Mouse (Mus musculus) macrophage (primary cell): ENCODE data around the gene Astn2. TPM values are rescaled to one million over a fixed set of nuclear protein-coding genes. Genes with fewer than 3 reads are reported as not detected.

Experiments used
- H3K27ac ChIP-seq: fragments of 350-480 bp; formaldehyde crosslinking; 2 replicates; pipeline ENCODE4 v1.9.0; 2021
- H3K36me3 ChIP-seq: fragments of 350-480 bp; formaldehyde crosslinking; 2 replicates; pipeline ENCODE4 v1.9.0; 2021; ENCODE audit errors: inconsistent target
- H3K4me3 ChIP-seq: fragments of 350-480 bp; formaldehyde crosslinking; 2 replicates; pipeline ENCODE4 v1.9.0; 2021; ENCODE audit errors: inconsistent target
- H3K79me2 ChIP-seq: fragments of 350-480 bp; formaldehyde crosslinking; 2 replicates; pipeline ENCODE4 v1.9.0; 2021; ENCODE audit errors: inconsistent target
- WGBS: methylation state at CpG from one replicate; pipeline ENCODE4 v1.1.7; 2026; ENCODE audit warnings: inconsistent platforms; ENCODE audit not compliant: missing documents; 5-methylcytosine and 5-hydroxymethylcytosine counted together
- polyA plus RNA-seq: library from polyadenylated mRNA; stranded (reverse); fragments of 250-400 nt; gene quantifications from 3 replicates; pipeline ENCODE4 v1.2.4, GENCODE M21; 2018; ENCODE audit warnings: inconsistent platforms
- total RNA-seq, 78 experiments: library from RNA; depleted of rRNA; stranded (reverse); fragments of 250-400 nt; gene quantifications; 1 replicate in 9 of 78; 2 replicates in 24 of 78; 3 replicates in 43 of 78; 4 replicates in 2 of 78; pipeline ENCODE4 v1.2.4; 2018; ENCODE audit warnings: inconsistent platforms in 56 of 78

The Astn2 gene
- total RNA-seq (2018; cell fraction: chromatin; rRNA removed) = under 1 TPM in 1 of 26 experiments, not detected in 25; 0.28 TPM
- not detected for total RNA-seq (2018; cell fraction: cytosol; rRNA removed)
- total RNA-seq (2018; cell fraction: nucleus; rRNA removed) = not detected
- polyA plus RNA-seq = not detected in 3 replicates

DNA sequence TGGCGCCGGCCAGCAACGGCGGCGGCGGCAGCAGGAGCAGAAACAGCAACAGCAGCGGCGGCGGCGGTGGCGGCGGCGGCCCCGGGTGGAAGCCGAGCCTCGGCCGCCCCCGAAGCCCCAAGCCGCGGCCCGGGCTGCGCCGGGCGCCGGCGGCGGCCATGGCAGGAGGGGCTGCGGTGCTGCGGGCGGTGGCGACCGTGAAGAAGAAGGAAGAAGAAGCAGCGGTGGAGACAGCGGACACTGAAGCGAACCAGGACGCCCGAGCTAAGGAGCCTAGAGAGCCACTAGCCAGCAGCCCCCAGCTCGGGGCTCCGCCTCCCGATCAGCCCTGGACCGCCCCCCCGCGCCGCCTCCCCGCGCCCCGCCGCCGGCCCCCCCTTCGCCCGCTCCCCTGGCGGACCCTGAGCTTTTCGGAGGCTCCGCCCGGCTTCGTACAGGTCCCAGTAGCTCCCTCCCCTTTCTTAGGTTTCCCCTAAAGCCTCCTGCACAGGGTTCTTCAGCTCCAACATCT is at the start of gene Astn2:
Astn2 (minus strand) TSS at position 411 of the 511 bp plus-strand sequence.
- H3K79me2 ChIP-seq = no peaks in the 10 kb centered on the region
- H3K27ac ChIP-seq = no peak within 1 kb of the TSS
- WGBS = 2% methylated on average over 48 of the region's 56 CpGs
- no peaks in the 10 kb centered on the region for H3K36me3 ChIP-seq
- H3K4me3 ChIP-seq = no peak within 1 kb of the TSS

DNA sequence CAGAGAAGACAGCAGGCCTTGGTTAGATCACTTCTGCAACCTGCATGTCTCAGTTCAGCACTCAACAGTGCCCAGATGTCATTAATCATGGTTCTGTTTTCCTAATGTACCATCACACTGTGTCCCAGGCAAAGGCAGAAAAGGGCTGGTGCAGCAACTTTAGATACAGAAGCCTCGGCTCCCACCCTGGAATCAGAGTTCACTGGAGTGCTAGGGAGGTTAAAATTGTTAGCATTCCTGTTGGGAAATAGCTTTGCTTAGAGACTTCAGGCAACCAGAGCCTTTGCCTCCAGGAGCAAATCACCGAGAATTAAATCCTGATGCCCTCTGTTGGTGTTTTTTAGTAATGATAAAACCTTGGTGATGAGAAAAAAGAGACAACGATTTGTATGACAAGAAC is 45.7 kb upstream of the Astn2 start:
- Histone ChIP-seq H3K79me2 (no peaks in the 10 kb centered on the region), H3K27ac (no peak overlapping the region), H3K4me3 (no peak overlapping the region), H3K36me3 (no peaks in the 10 kb centered on the region)
- WGBS = 49% methylated on average over 3 of the region's 3 CpGs

DNA sequence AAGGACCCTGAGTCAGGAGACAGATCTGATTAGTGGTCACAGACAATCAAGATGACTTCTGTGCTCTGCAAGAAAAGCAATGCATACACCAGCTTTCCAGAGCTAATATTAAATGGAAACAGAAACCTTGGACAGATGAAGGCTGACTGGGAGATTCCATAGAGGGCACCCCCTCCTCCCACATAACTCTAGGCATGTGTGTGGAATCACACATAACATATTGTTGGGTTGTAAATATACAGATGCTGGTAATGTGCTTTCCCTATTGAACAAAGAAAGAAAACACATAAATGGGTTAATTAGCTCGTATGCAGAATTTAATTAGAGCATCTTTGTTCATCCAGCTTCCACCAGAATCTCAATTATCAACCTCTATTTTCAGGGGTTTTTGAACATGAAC is 26.8 kb upstream of the Astn2 start:
- 58% methylated on average over 1 of the region's 1 CpGs for WGBS
- H3K27ac ChIP-seq = no peak overlapping the region
- no peak overlapping the region for H3K4me3 ChIP-seq
- no peaks in the 10 kb centered on the region for H3K79me2 ChIP-seq
- no peaks in the 10 kb centered on the region for H3K36me3 ChIP-seq

DNA sequence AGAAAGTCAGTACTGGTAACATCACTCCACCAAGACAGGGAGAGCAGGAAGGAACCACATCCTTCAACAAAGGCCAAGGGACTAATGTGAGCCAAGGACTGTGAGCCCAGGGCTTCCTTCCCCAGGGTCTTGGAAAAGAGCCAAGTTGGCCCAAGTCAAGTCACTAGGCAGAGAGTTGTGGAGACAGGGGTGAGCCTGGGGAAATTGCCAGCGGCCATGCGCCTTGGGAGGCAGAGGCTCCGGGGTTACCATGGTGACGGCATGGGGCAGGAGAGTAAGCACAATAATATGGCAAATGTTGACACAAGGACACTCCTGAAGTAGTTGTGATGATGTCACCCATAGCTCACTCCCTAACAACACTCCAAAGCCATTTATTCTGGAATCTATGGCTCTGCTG is 21.4 kb upstream of the Astn2 start:
- 70% methylated on average over 4 of the region's 4 CpGs for WGBS
- H3K27ac ChIP-seq = no peak overlapping the region

DNA sequence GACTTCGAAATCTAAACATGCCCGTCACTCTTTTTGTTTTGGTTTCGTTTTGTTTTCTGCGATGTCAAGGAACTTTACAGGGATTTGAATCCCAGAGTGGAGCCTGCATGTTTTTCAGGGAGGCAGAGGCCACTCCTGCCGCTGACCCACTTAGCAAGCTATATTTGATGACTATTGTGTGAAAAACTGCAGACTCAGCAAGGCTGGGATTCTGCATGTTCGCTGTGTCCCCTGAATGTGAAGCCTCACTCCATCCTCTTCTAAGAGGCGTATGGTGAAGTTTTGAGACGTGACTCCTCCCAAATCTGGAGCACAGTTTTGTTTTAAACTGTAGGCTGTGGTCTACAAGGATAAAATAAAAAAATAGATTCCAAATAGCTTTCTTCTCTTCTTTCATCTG is 10.4 kb upstream of the Astn2 start:
- H3K4me3 ChIP-seq = no peak overlapping the region
- 73% methylated on average over 8 of the region's 8 CpGs for WGBS
- H3K27ac ChIP-seq = no peak overlapping the region
- no peaks in the 10 kb centered on the region for H3K36me3 ChIP-seq
- no peaks in the 10 kb centered on the region for H3K79me2 ChIP-seq

More for the DNA sequence above, 21.4 kb upstream of the Astn2 start:
- H3K79me2 ChIP-seq = no peaks in the 10 kb centered on the region
- no peak overlapping the region for H3K4me3 ChIP-seq
- no peaks in the 10 kb centered on the region for H3K36me3 ChIP-seq

DNA sequence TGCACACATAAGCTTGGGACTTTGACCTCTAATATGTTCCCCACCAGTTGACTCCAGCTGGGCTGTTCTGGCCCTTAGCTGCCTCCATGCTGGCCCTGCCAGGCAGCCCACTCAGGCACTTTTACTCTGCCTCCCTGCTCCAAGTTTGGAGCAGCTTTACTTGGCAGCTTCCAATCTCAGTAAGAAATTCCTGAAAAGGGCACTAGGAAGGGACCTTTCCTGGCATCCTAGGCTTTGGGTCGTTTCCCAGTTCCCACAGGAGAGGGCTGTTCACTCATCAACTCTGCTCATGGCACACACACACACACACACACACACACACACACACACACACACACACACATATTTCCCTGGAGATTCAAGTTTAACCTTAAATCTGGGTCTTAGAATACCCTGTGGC is 675 bp upstream of the Astn2 start:
- WGBS = 0% methylated on average over 1 of the region's 1 CpGs
- no peaks in the 10 kb centered on the region for H3K36me3 ChIP-seq
- H3K79me2 ChIP-seq = no peaks in the 10 kb centered on the region
- H3K4me3 ChIP-seq = no peak overlapping the region
- H3K27ac ChIP-seq = no peak overlapping the region

DNA sequence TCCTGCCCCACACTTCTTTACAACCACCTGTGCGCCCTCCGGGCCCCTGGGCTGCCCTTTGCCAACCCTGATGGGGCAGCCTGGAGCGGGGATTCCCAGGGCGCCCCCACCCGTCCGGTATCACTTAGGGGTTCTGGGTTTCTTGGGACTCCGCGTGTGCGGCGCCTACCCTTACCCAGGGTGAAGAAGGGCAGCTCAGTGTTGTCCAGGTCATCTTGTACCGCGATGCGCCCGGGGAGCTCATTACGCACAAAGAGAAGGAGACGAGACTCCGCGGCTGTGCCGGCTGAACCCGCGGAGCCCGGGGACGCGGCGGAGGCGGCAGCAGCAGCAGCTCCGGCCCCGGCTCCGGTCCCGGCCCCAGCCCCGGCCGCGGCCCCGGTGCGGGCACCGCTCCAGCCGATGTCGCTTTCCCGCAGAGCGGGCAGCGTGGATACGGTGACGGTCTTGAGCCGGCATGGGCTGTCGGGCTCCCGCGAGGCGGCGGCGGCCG is 657 bp downstream of the Astn2 start:
- no peaks in the 10 kb centered on the region for H3K36me3 ChIP-seq
- no peaks in the 10 kb centered on the region for H3K79me2 ChIP-seq
- no peak overlapping the region for H3K4me3 ChIP-seq
- WGBS = 3% methylated on average over 51 of the region's 51 CpGs
- H3K27ac ChIP-seq = no peak overlapping the region

DNA sequence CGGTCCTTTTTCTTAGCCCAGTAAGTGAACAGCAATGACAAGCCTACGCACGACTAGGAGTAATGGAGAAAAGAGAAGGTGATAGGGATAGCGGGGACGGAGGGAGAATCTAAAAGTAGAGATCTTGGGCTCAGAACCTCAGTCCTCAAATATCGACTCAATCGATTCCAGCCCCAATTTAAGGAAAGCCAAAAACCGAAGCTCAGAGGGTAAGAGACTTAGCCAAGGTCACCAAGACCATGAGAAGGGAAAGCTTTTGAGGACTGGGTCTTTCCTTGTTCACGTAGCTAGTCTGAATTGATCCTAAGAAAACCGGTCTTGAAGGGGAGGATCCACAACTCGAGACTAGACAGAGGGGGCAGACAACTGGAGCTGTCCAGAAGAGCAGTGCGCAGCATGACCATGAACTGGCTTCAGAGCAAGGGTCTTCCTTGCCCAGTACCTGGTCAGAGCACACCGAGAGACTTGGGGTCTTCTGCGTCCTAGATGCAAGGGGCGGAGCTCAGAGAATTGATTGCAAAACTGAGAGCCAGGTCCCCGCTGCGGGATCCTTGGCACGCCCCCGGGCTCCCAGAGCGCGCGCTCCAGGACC is 1.2 kb downstream of the Astn2 start:
- H3K36me3 ChIP-seq = no peaks in the 10 kb centered on the region
- no peak overlapping the region for H3K27ac ChIP-seq
- H3K79me2 ChIP-seq = no peaks in the 10 kb centered on the region
- whole genome bisulfite sequencing = 5% methylated on average over 22 of the region's 22 CpGs
- H3K4me3 ChIP-seq = no peak overlapping the region

DNA sequence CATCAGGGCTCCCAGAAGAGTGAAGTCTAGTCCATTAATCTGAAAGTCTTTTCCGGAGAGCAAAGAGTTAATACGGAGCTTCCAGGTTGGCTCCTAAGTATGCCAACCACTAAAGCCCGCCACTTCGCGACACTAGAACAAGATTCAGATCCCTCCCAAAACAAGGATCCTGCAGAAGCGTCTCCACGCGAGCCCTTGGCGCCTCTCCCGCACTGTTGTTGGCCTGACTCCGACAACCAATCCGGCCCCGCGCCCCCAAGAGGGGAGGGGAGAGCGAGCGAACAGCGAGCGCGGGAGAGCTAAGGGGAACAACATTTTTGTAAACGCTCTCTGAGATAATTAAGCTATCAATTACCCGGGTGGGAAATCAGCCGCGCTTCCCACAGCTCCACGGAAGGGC is 1.8 kb downstream of the Astn2 start:
- 6% methylated on average over 23 of the region's 24 CpGs for WGBS
- Histone ChIP-seq H3K79me2 (no peaks in the 10 kb centered on the region), H3K27ac (no peak overlapping the region), H3K4me3 (no peak overlapping the region), H3K36me3 (no peaks in the 10 kb centered on the region)

DNA sequence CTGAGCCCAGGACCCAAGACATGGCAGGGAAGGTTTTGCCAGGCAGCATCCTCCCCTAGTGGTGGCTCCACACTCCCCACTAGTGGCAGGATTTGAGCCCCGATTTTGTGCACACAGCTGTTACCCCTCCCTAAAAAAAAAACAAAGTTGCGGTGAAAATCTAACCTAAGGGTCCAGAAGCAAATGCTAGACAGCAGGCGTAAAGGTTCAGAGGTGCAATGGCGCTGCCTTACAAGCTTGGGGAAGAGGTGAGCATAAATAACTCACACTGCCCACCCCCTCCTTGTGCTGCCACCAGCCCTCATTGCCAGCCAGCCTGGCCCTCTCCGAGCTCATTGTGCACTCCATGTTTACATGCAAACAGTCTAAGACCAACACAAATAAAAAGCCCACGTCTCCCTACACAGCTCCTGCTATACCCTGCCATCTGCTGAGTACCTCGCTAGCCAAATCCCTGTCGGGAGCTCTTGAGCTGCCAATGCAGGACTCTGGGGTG is 3.2 kb downstream of the Astn2 start:
- Histone ChIP-seq H3K4me3 (no peak overlapping the region), H3K36me3 (no peaks in the 10 kb centered on the region), H3K79me2 (no peaks in the 10 kb centered on the region), H3K27ac (no peak overlapping the region)
- WGBS = 30% methylated on average over 8 of the region's 8 CpGs

DNA sequence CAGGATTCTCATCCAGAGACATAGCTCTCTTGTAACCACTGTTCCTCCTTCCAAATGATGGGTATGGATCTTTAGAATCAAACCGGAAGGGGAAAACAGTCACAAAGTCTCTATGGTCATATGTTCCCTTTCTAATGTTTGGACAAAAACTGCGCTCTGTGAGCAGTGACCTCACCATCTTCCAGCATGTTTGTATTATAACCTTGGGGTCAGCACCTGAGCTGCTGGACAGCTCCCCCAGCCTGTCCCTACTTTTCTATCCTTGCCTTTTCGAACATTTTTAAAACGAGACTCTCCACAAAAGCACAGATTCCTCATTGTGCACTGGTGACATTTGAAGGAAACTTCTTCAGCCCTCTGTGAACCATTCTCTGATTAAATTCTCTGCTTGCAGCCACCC is 5.3 kb downstream of the Astn2 start:
- Histone ChIP-seq H3K36me3 (no peaks in the 10 kb centered on the region), H3K27ac (no peak overlapping the region), H3K79me2 (no peaks in the 10 kb centered on the region), H3K4me3 (no peak overlapping the region)
- WGBS = 49% methylated on average over 4 of the region's 4 CpGs

DNA sequence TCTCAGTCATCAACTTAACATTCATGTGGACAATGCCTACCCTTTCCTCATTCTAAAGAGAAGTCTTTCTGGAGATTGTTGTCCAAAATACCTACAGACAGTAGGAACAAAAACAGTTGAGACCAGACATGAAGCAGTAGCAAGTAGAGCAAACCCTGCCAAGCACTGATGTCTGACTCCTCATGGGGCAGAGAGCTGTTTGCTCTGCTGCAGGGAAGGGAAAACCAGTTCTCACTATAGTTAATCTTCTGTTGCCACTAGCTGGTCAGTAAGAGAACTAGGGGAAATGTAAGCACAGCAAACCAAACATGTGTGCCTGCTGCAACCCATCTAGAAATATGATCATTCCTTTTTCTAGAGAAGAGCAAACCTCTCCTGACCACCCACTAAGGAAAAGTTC is 7.2 kb downstream of the Astn2 start:
- H3K36me3 ChIP-seq = no peaks in the 10 kb centered on the region
- H3K79me2 ChIP-seq = no peaks in the 10 kb centered on the region
- H3K4me3 ChIP-seq = no peak overlapping the region
- H3K27ac ChIP-seq = no peak overlapping the region

DNA sequence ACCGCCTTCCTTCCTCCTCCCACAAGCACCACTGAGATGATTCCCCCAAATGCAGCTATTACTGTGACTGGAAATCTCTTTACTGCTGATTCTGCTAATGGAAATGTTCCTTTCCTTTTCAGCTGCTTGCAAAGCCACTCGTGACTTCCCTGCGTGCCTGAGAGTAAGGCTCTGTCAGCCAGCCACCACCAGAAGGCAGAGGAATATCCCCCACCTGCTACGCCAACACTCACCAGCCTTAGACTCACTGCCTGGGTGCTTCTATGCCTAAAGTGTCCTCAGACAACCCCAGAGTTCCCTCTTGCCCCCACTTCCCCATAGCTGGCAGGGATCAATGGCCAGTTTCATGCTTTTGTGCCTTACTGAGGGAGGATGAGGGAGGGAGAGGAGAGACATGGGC is 11.1 kb downstream of the Astn2 start:
- Histone ChIP-seq H3K79me2 (no peaks in the 10 kb centered on the region), H3K27ac (no peak overlapping the region)
- WGBS = 65% methylated on average over 4 of the region's 4 CpGs

DNA sequence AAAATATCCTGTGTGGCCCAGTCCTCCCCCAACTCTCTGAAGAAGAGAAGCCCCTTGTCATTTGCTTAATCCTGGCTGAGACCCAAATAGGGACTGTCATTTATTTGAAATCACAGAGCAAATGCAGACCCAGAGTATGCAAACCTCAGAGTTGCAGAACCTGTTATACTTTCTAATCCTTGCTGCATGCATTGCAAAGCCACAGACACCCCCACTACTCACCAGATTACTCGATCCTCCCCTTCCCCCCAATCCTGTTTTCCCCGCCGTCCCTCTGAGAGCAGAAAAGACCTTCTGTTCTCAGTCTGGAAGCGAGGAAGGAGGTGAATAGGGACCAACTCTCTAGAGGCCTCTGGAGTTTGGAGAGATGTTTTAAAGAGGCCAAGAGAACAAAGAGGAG is 13.9 kb downstream of the Astn2 start:
- Histone ChIP-seq H3K27ac (no peak overlapping the region), H3K79me2 (no peaks in the 10 kb centered on the region), H3K4me3 (no peak overlapping the region), H3K36me3 (no peaks in the 10 kb centered on the region)
- WGBS = 58% methylated on average over 4 of the region's 4 CpGs

More for the DNA sequence above, 11.1 kb downstream of the Astn2 start:
- H3K36me3 ChIP-seq = no peaks in the 10 kb centered on the region
- H3K4me3 ChIP-seq = no peak overlapping the region

DNA sequence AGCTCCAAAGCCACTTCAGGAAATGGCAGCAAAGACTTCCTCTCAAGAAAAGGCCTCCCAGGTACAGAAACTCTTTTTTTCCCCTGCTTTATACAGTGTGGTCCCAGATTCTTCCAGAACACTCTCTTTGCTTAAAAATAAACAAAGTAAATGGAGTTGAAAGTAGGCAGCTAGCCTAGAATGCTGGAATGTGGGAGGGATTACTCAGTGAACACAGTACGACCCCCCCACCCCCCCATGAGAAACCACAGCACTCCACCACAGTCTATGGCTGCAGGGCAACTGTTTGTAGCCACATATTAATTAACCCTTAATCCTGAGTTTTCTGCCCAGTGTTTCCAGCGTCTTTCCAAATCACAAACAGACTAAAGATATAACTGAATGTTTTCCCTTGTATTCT is 25.8 kb downstream of the Astn2 start:
- WGBS = 36% methylated on average over 2 of the region's 2 CpGs
- Histone ChIP-seq H3K27ac (no peak overlapping the region), H3K4me3 (no peak overlapping the region), H3K36me3 (no peaks in the 10 kb centered on the region), H3K79me2 (no peaks in the 10 kb centered on the region)
